Mouse (Mus musculus): Measurements from ENCODE around the gene Ppp1r3f.

DNA sequence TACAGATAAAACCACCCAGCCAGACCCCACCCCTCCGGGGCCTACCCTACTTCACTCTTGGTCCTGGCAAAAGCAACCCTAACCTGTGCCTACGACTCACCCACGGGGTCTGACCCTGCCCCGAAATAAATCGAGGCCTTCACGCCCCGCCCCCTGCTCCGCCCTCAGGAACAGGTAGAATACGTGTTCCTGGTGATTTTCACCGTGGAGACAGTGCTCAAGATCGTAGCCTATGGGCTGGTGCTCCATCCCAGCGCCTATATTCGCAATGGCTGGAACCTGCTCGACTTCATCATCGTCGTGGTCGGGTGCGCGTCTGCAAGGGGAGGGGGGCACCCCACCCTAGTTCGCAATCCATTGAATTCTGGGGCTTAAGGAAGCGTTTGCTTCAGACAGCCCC is 36.0 kb upstream of the Ppp1r3f start:
- TF ChIP-seq RCOR1 (IDR thresholded peaks at IDR 0.05; ENCODE audit: low read depth, low read length) (no peak), RAD21 (IDR thresholded peaks at IDR 0.05; ENCODE audit: low read depth, low read length) (no peak), CTCF (IDR thresholded peaks at IDR 0.05 in 2 of 3, conservative IDR thresholded peaks at IDR 0.05 in 1 of 3; ENCODE audit: control insufficient read depth in 1 of 3, insufficient read depth in 1 of 3, low read depth in 2 of 3, low read length in 3 of 3, poor library complexity in 1 of 3, severe bottlenecking in 1 of 3) (no peak), ZMIZ1 (IDR thresholded peaks at IDR 0.05; ENCODE audit: low read depth, low read length) (no peak)

All from MEL (cell line).